Mouse (Mus musculus) CH12.LX (cell line): ENCODE data around the gene Pbdc1.

ENCODE experiments used
- CTCF ChIP-seq, 2 experiments: IDR thresholded peaks in 1 of 2; conservative IDR thresholded peaks in 1 of 2; 2 replicates each; pipeline ENCODE4 v1.5.1; 2011 to 2012; ENCODE audit warnings: low read depth in 2 of 2, low read length in 2 of 2, improper control_type of control experiment in 1 of 2, inconsistent platforms in 1 of 2, mild to moderate bottlenecking in 1 of 2, moderate library complexity in 1 of 2
- E2F4 ChIP-seq: IDR thresholded peaks from 2 replicates; pipeline ENCODE4 v1.6.1; 2011; ENCODE audit warnings: low read depth, low read length, improper control_type of control experiment; ENCODE audit not compliant: insufficient replicate concordance
- GABPA ChIP-seq: IDR thresholded peaks from 2 replicates; pipeline ENCODE4 v1.6.1; 2012; ENCODE audit warnings: low read depth, low read length, improper control_type of control experiment, inconsistent platforms; ENCODE audit not compliant: insufficient replicate concordance
- JUN ChIP-seq: IDR thresholded peaks from 2 replicates; pipeline ENCODE4 v1.6.1; 2011; ENCODE audit warnings: low read depth, mild to moderate bottlenecking, low read length, improper control_type of control experiment, moderate library complexity; ENCODE audit not compliant: insufficient read depth
- NELFE ChIP-seq: IDR thresholded peaks from 2 replicates; pipeline ENCODE4 v1.6.1; 2011; ENCODE audit warnings: low read depth, low read length, improper control_type of control experiment
- SIN3A ChIP-seq: IDR thresholded peaks from 2 replicates; pipeline ENCODE4 v1.6.1; 2012; ENCODE audit warnings: low read length, improper control_type of control experiment, inconsistent platforms
- TCF12 ChIP-seq: IDR thresholded peaks from 2 replicates; pipeline ENCODE4 v1.6.1; 2014; ENCODE audit warnings: low read depth, mild to moderate bottlenecking, inconsistent platforms, low read length, improper control_type of control experiment
- ZNF384 ChIP-seq: IDR thresholded peaks from 2 replicates; pipeline ENCODE4 v1.6.1; 2012; ENCODE audit warnings: low read depth, low read length, improper control_type of control experiment, inconsistent platforms

- TF ChIP-seq CTCF (conservative IDR thresholded peaks at IDR 0.05 in 1 of 2, IDR thresholded peaks at IDR 0.05 in 1 of 2; ENCODE audit: low read depth in 2 of 2, low read length in 2 of 2) (no peak), ZNF384 (peak; percentile 50; the same call in 1 of the 2 replicates), JUN (no peak), TCF12 (peak; percentile 45; the same call in 1 of the 2 replicates), SIN3A (no peak), GABPA (no peak), NELFE (peak; percentile 64), E2F4 (0 out of 2 replicates have a peak, but pooled peaks have one; percentile 64)
These were observed at the start of gene Pbdc1 for GRCm38 (mm10) chrX:105079615-105080092.
